Mouse (Mus musculus): Measurements from ENCODE around the gene Ntpcr.

DNA sequence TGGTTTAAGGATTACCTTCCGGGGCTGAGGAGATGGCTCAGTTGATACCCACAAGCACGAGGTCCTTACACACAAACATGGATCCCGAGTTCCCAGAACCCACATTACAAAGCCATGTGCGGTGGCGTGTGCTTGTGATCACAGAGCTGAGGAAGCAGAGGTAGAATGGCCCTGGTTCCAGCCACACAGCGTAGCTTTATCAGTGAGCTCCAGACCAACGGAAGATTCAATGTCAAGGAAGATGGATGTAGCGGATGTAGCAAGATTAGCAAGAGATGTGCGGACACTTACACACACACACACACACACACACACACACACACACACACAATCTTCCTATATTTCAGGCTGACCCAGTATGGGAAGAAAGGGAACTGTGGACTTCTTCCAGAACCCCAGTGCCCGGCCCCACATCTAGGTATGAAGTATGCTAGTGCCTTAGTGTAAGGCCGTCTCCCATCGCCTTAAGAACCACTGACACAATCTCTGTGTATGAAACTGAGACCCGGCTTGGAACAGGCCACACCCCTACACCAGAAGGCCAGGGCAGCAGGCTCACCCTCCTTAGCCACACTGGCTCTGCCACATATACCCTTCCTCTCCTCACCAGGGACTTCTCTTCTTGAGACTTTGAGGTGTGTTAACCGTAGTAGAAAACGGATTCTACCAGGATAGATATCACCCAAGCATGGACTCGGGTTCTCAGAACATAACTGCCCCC lies 33.5 kb downstream of the Ntpcr start:
- TF ChIP-seq EP300 (IDR thresholded peaks at IDR 0.05; ENCODE audit: low read depth) (peak; percentile 77), CTCF (IDR thresholded peaks at IDR 0.05; ENCODE audit: low read depth) (no peak)
